Mouse (Mus musculus) mesoderm, embryonic 11.5 days (tissue): ENCODE results near the gene Rab8b.
"Not testable (repeated sequence)": the region's sequence is repeated elsewhere in the genome, so short reads cannot be mapped to it uniquely, and the experiment has no call there.

Experiments used
- DNase-seq: peaks from one replicate; pipeline ENCODE4 v3.0.0-alpha.2; 2012; ENCODE audit warnings: low read depth, low spot score

Rab8b gene

GRCm38 (mm10) chr9:66846822-66847221 is 72.7 kb downstream of the Rab8b start:
- no peak for DNase-seq

- no peak for DNase-seq
Observed at GRCm38 (mm10) chr9:66835097-66835480, 84.4 kb downstream of the Rab8b start.

DNA sequence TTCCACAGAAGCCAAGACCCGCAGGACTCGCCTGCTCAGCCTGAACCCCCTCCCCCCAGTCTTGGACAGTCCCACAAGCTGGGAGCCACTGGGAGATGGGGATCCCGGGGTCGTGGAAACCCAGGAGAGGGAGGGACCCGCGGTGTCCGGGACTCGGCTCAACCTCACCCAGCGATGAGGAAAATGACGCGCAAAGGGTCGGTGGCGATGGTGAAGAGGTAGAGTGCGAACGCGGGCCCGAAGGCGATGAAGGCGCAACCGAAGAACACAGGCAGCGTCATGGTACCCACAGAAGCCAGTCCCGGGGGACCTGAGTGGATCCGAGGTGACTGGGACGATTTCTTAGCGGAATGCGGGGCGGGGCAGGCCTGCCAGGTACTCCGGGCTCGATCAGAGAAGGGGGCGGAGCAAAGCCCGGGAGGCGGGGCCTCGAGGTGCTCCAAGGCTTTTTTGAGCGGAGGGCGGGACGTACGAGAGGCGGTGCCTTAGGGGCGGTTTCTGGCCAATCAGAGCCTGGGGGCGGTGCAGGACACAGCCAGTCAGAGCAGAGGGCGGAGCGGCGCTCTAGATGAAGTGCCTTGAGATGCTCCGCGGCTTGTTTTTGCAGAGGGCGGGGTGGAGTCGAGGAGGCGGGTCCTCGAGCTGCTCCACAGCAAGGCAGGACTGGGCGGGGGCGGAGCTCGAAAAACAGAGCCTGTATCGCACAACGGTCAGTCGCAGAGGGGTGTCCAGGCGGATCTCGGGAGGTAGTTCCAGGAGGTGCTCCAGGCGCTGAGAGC is 85.0 kb downstream of the Rab8b start, which contains the start of gene Aph1c:
Gene Aph1c, minus strand, starts transcription at position 409 of the 779 bp plus-strand sequence.
- DNase-seq: peak; percentile 99

DNA sequence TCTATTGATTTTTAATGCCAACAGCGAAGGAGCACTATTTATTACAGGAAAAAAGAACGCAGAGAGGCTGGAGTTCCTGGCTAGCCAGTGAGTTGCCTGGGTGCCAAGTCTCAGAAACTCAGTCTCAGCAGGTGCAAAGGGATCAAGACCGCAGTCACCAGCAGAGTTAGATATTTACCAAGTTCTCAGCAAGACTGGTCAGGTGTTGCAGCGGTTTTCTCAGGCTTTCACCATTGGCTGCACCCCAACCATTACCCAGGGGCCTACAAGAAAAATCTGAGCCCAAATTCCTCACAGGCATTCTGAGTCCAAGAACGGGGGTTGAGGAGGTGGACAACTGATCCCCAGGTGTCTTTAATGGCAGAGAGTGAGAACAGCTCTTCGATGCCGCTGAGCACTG is 85.6 kb downstream of the Rab8b start:
- DNase-seq: no peak

- no peak for DNase-seq
Observed at GRCm38 (mm10) chr9:66832366-66832908, 87.0 kb downstream of the Rab8b start.

- DNase-seq: peak; percentile 54
Observed at GRCm38 (mm10) chr9:66825990-66826389, 93.5 kb downstream of the Rab8b start.

GRCm38 (mm10) chr9:66822255-66822654 is 97.2 kb downstream of the Rab8b start:
- DNase-seq: not testable (repeated sequence)

DNA sequence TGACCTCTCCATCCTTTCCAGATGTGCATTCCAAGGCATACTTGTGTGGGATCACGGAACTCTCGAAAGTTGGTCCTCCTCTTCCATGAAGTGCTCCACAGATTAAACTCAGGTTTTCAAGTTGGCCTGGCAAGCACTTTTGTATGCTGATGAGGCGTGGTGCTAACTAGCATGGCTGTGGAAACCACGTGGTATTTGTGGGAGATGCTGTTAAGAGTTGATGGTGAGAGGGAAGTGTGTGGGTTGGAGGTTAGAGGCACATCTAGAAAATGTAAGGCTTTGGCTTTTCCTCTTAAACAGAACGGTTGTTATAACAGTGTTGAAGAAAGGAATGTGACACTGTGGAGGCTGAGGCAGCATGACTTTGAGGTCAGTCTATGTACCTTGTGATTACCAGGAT is 98.5 kb downstream of the Rab8b start:
- DNase-seq: no peak

GRCm38 (mm10) chr9:66813392-66813791 is 106.1 kb downstream of the Rab8b start:
- DNase-seq: peak; percentile 25

GRCm38 (mm10) chr9:66805951-66806350 is 113.5 kb downstream of the Rab8b start:
- not testable (repeated sequence) for DNase-seq

DNA sequence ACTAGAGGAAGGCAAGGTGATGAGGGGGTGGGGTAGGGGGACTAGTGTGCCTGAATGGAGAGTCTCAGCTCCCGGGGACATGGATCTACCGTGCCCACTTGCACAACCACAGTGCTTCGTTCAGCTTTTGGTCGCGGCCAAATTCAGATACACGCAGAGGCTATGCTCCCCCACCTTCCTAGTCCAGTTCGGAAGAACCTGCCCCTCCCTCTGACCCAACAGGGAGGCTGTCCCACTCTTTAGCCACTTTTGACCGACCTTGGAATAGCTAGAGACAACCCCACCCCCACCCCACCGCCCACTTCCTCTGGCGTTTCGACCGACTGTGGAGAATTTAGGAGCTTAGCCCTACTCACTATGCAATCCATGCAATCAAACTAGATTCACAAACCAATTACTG is 117.5 kb downstream of the Rab8b start:
- no peak for DNase-seq

GRCm38 (mm10) chr9:66796739-66797138 is 122.7 kb downstream of the Rab8b start, which contains the start of gene Gm10647:
Gm10647 (plus strand) TSS chr9:66797039.
- no peak for DNase-seq

- DNase-seq: peak; percentile 98
Observed at GRCm38 (mm10) chr9:66795464-66796324, 123.8 kb downstream of the Rab8b start, which contains the start of gene Aph1b. Aph1b (minus strand) TSS chr9:66795490.

DNA sequence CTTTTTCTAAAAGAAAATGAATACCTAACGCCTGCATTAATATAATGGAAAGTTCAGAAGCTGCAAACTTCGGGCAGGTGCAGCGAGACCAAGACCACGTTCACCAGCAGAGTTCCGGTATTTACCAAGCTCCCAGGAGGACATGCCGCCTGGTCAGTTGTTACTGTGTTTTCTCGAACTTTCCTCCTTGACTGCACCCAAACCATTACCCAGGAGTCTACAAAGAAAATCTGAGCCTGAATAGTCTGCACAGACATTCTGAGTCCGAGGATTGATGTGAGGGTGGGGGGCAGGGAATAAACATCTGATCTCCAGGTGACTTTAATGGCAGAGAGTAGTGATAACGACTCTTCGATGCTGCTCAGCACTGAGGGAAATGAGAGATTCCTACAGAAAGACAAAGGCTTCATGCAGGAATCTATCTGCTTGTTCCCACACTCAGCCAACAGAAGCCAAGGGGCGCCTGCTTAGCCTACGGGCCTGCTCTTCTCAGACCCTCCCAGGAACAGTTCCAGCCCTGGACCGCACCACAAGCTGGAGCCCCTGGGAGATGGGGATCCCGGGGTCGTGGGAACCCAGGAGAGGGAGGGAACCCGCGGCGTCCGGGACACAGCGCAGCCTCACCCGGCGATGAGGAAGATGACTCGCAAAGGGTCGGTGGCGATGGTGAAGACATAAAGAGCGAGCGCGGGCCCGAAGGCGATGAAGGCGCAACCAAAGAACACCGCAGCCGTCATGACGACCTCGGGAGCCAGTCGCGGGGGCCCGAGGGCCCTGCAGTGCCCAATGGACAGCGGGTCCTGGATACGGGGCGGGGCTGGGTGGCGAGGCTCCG is 124.6 kb downstream of the Rab8b start:
- peak; percentile 5 for DNase-seq
